Mouse (Mus musculus): Measurements from ENCODE around the gene Ago1.

Ago1 gene

GRCm38 (mm10) chr4:126473031-126473430 lies 4.6 kb upstream of the Ago1 start:
- DNase-seq (ENCODE audit: low spot score), result no peak

GRCm38 (mm10) chr4:126469334-126469733 lies 951 bp upstream of the Ago1 start:
- DNase-seq (ENCODE audit: low spot score), result no peak

GRCm38 (mm10) chr4:126468925-126469324 lies 542 bp upstream of the Ago1 start:
- no peak for DNase-seq (ENCODE audit: low spot score)

GRCm38 (mm10) chr4:126467721-126468284 lies 580 bp downstream of the Ago1 start:
- peak; percentile 60 for DNase-seq (ENCODE audit: low spot score)

GRCm38 (mm10) chr4:126466251-126466750 lies 2.1 kb downstream of the Ago1 start:
- DNase-seq (ENCODE audit: low spot score), result no peak

GRCm38 (mm10) chr4:126465843-126466242 lies 2.5 kb downstream of the Ago1 start:
- peak; percentile 55 for DNase-seq (ENCODE audit: low spot score)

- DNase-seq (ENCODE audit: low spot score), result no peak
Measured at GRCm38 (mm10) chr4:126464892-126465235, 3.5 kb downstream of the Ago1 start.

- DNase-seq (ENCODE audit: low spot score), result no peak
Measured at GRCm38 (mm10) chr4:126464189-126464891, 4.0 kb downstream of the Ago1 start.

- no peak for DNase-seq (ENCODE audit: low spot score)
Measured at GRCm38 (mm10) chr4:126455441-126455840, 12.9 kb downstream of the Ago1 start.

- no peak for DNase-seq (ENCODE audit: low spot score)
Measured at GRCm38 (mm10) chr4:126454547-126455254, 13.7 kb downstream of the Ago1 start.

- no peak for DNase-seq (ENCODE audit: low spot score)
Measured at GRCm38 (mm10) chr4:126450268-126450667, 18.1 kb downstream of the Ago1 start.

GRCm38 (mm10) chr4:126447126-126447525 lies 21.3 kb downstream of the Ago1 start:
- DNase-seq (ENCODE audit: low spot score), result no peak

- no peak for DNase-seq (ENCODE audit: low spot score)
Measured at GRCm38 (mm10) chr4:126444528-126444927, 23.9 kb downstream of the Ago1 start.

GRCm38 (mm10) chr4:126438261-126438660 lies 30.1 kb downstream of the Ago1 start:
- no peak for DNase-seq (ENCODE audit: low spot score)

- DNase-seq (ENCODE audit: low spot score), result peak; percentile 31
Measured at GRCm38 (mm10) chr4:126436268-126436667, 32.1 kb downstream of the Ago1 start.

- no peak for DNase-seq (ENCODE audit: low spot score)
Measured at GRCm38 (mm10) chr4:126434094-126434493, 34.3 kb downstream of the Ago1 start.

GRCm38 (mm10) chr4:126433175-126433574 lies 35.2 kb downstream of the Ago1 start:
- no peak for DNase-seq (ENCODE audit: low spot score)

GRCm38 (mm10) chr4:126431746-126432145 lies 36.6 kb downstream of the Ago1 start:
- no peak for DNase-seq (ENCODE audit: low spot score)

- DNase-seq (ENCODE audit: low spot score), result peak; percentile 92
Measured at GRCm38 (mm10) chr4:126429347-126430079, 38.9 kb downstream of the Ago1 start, which contains the start of gene Ago3. Gene Ago3, minus strand, starts transcription at chr4:126429556.

GRCm38 (mm10) chr4:126428682-126429346 lies 39.6 kb downstream of the Ago1 start:
- no peak for DNase-seq (ENCODE audit: low spot score)

GRCm38 (mm10) chr4:126423866-126424265 lies 44.5 kb downstream of the Ago1 start:
- DNase-seq (ENCODE audit: low spot score), result no peak

- no peak for DNase-seq (ENCODE audit: low spot score)
Measured at GRCm38 (mm10) chr4:126415707-126416106, 52.7 kb downstream of the Ago1 start.

Measured in layer of hippocampus, adult 11-12 months (tissue).